Mouse (Mus musculus) ES-E14 (cell line): ENCODE results near the gene E130309D02Rik.

ENCODE experiments used
- CHD2 ChIP-seq: IDR thresholded peaks from 2 replicates; pipeline ENCODE4 v1.6.1; 2014; ENCODE audit warnings: mild to moderate bottlenecking, low read depth, low read length, inconsistent platforms
- HCFC1 ChIP-seq: IDR thresholded peaks from 2 replicates; pipeline ENCODE4 v1.6.1; 2012; ENCODE audit warnings: low read length, inconsistent platforms, borderline replicate concordance; ENCODE audit not compliant: insufficient read depth
- MAFK ChIP-seq: IDR thresholded peaks from 2 replicates; pipeline ENCODE4 v1.6.1; 2014; ENCODE audit warnings: mild to moderate bottlenecking, low read depth, low read length, inconsistent platforms; ENCODE audit not compliant: insufficient read depth
- ZC3H11A ChIP-seq: IDR thresholded peaks from 2 replicates; pipeline ENCODE4 v1.6.1; 2012; ENCODE audit warnings: low read depth, mild to moderate bottlenecking, inconsistent platforms, low read length, borderline replicate concordance
- ZNF384 ChIP-seq: IDR thresholded peaks from 2 replicates; pipeline ENCODE4 v1.6.1; 2012; ENCODE audit warnings: low read depth, low read length, inconsistent platforms

DNA sequence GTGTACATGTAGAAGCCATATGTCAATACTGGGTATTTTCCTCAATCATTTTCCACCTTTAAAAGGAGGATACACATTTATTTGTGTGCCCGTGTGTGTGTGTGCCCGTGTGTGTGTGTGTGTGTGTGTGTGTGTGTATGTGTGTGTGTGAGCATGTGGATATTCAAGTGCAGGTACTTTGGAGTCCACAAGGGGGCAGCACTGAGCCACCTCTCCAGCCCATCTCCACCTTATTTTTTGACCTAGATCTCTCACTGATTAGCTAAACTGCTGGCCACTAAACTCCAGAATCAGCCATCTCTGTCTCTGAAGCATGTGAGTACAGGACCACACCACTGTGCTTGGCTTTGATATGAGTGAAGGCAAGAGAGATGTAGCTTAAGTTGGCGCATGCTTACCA is 20.3 kb downstream of the E130309D02Rik start:
- no peak for TF ChIP-seq ZC3H11A
- TF ChIP-seq MAFK: no peak
- TF ChIP-seq CHD2: no peak
- TF ChIP-seq HCFC1: no peak
- no peak for TF ChIP-seq ZNF384
